Mouse (Mus musculus): Measurements from ENCODE around the gene Hdac7. TPM values are rescaled to one million over a fixed set of nuclear protein-coding genes. Genes with fewer than 3 reads are reported as not detected.
"Not testable (repeated sequence)": the region's sequence is repeated elsewhere in the genome, so short reads cannot be mapped to it uniquely, and the experiment has no call there.

Gene Hdac7
- 50.2 and 57.5 TPM in 2 replicates for polyA plus RNA-seq (2012; rRNA removed)

- no peak for DNase-seq (ENCODE audit: extremely low spot score in 1 of 2, low spot score in 1 of 2)
Observed at GRCm38 (mm10) chr15:97844037-97845034, at the start of gene Hdac7. TSS of gene Hdac7 (minus strand) at chr15:97844502.

- DNase-seq (ENCODE audit: extremely low spot score in 1 of 2, low spot score in 1 of 2) = no peak
Observed at GRCm38 (mm10) chr15:97892506-97892905, 48.2 kb upstream of the Hdac7 start.

- DNase-seq (ENCODE audit: extremely low spot score in 1 of 2, low spot score in 1 of 2) = no peak
Observed at GRCm38 (mm10) chr15:97890450-97890849, 46.1 kb upstream of the Hdac7 start.

GRCm38 (mm10) chr15:97890017-97890416, 45.7 kb upstream of the Hdac7 start:
- peak in 1 of 2 experiments; percentile 56 for DNase-seq (ENCODE audit: extremely low spot score in 1 of 2, low spot score in 1 of 2)

GRCm38 (mm10) chr15:97887541-97888016, 43.3 kb upstream of the Hdac7 start:
- no peak for DNase-seq (ENCODE audit: extremely low spot score in 1 of 2, low spot score in 1 of 2)

GRCm38 (mm10) chr15:97881423-97881822, 37.1 kb upstream of the Hdac7 start:
- DNase-seq (ENCODE audit: extremely low spot score in 1 of 2, low spot score in 1 of 2) = no peak

- DNase-seq (ENCODE audit: extremely low spot score in 1 of 2, low spot score in 1 of 2) = no peak
Observed at GRCm38 (mm10) chr15:97880441-97880840, 36.1 kb upstream of the Hdac7 start.

GRCm38 (mm10) chr15:97878696-97879328, 34.5 kb upstream of the Hdac7 start:
- DNase-seq (ENCODE audit: extremely low spot score in 1 of 2, low spot score in 1 of 2) = no peak

- no peak for DNase-seq (ENCODE audit: extremely low spot score in 1 of 2, low spot score in 1 of 2)
Observed at GRCm38 (mm10) chr15:97875784-97876183, 31.5 kb upstream of the Hdac7 start.

GRCm38 (mm10) chr15:97873717-97874116, 29.4 kb upstream of the Hdac7 start:
- DNase-seq (ENCODE audit: extremely low spot score in 1 of 2, low spot score in 1 of 2) = no peak

- peak in 1 of 2 experiments; percentile 55 for DNase-seq (ENCODE audit: extremely low spot score in 1 of 2, low spot score in 1 of 2)
Observed at GRCm38 (mm10) chr15:97872161-97872560, 27.9 kb upstream of the Hdac7 start.

- DNase-seq (ENCODE audit: extremely low spot score in 1 of 2, low spot score in 1 of 2) = no peak
Observed at GRCm38 (mm10) chr15:97871055-97872030, 27.0 kb upstream of the Hdac7 start.

GRCm38 (mm10) chr15:97870116-97870515, 25.8 kb upstream of the Hdac7 start:
- not testable (repeated sequence) for DNase-seq (ENCODE audit: extremely low spot score in 1 of 2, low spot score in 1 of 2)

- no peak for DNase-seq (ENCODE audit: extremely low spot score in 1 of 2, low spot score in 1 of 2)
Observed at GRCm38 (mm10) chr15:97868985-97869384, 24.7 kb upstream of the Hdac7 start.

GRCm38 (mm10) chr15:97865988-97866387, 21.7 kb upstream of the Hdac7 start:
- DNase-seq (ENCODE audit: extremely low spot score in 1 of 2, low spot score in 1 of 2) = no peak

- DNase-seq (ENCODE audit: extremely low spot score in 1 of 2, low spot score in 1 of 2) = no peak
Observed at GRCm38 (mm10) chr15:97865175-97865574, 20.9 kb upstream of the Hdac7 start.

- no peak for DNase-seq (ENCODE audit: extremely low spot score in 1 of 2, low spot score in 1 of 2)
Observed at GRCm38 (mm10) chr15:97864361-97865045, 20.2 kb upstream of the Hdac7 start.

GRCm38 (mm10) chr15:97863494-97863881, 19.2 kb upstream of the Hdac7 start:
- DNase-seq (ENCODE audit: extremely low spot score in 1 of 2, low spot score in 1 of 2) = peak; percentile 49 to 85

GRCm38 (mm10) chr15:97862881-97863493, 18.7 kb upstream of the Hdac7 start:
- DNase-seq (ENCODE audit: extremely low spot score in 1 of 2, low spot score in 1 of 2) = no peak

All from frontal cortex, adult 2 months (tissue).